Mouse (Mus musculus) c-Kit-positive CD71-positive TER-119-positive erythroid progenitor cells, embryonic 14.5 days (primary cell): ENCODE measurements around the gene Rsph9.

Source experiments
- DNase-seq: peaks from one replicate; pipeline ENCODE4 v3.0.0-alpha.2; 2013; ENCODE audit warnings: low spot score

Rsph9 gene

DNA sequence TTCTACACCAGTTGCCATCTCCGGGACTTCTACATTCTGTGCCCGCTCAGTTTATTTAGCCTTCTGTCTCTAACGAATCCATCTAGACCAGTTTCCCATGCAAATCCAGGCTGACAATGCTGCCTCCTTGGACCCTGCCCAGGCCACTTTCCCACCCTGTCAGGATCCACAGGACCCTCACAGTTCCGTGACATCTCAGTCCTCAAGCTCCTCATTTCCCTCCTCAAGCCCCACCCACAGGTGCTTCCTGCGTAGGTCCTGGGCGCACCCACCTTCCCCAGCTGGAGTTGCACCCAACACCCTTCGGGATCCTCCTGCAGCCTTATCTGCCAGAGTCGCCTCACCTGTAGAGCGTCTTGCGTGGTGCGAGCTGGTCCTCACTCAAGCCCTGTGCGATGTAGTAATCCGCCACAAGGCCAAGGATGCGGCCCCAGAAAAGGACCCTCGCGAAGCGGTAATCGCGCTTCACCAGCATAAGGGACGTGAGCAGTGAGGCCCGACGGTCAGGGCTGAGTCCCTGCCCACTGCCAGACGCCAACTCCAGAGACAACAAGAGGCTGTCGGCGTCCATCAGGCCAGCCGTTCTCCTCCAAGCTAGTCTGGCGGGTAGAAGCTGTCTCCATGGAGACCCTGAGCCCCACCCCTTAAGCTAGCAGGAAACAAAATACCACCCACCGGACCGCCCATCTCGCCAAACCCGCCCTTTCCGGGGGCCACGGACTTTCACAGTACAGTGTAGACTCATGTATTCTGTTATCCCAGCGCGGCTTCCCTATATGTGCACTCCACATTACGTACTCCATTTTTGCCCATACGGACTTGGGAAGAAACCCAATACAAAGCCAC is at the start of gene Rsph9:
Rsph9 (minus strand) TSS at position 639 of the 846 bp plus-strand sequence.
- DNase-seq: peak; percentile 74

GRCm38 (mm10) chr17:46188829-46189228 is 44.8 kb upstream of the Rsph9 start:
- no peak for DNase-seq

- DNase-seq: no peak
Observed at GRCm38 (mm10) chr17:46182273-46182672, 38.3 kb upstream of the Rsph9 start.

DNA sequence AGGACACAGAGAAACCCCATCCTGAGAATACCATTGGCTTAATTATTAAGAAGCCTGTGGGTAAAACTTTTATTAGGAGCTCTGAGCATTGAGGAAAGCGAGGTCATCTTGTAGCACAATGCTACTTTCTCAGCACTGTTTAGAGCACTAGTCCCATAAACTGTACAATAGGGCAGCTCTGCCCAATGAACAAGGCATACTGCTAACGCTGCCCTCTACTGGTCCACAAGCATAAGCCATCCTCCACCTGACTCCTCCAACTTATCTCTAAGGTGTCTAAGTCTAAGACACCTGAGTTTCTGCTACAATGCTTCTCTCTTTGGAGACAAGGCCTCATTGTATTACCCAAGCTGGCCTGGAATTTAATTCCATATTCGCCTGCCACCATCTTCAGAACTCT is 26.5 kb upstream of the Rsph9 start:
- DNase-seq: peak; percentile 49

GRCm38 (mm10) chr17:46168768-46169167 is 24.8 kb upstream of the Rsph9 start:
- DNase-seq: no peak

GRCm38 (mm10) chr17:46168318-46168717 is 24.3 kb upstream of the Rsph9 start:
- DNase-seq: no peak

DNA sequence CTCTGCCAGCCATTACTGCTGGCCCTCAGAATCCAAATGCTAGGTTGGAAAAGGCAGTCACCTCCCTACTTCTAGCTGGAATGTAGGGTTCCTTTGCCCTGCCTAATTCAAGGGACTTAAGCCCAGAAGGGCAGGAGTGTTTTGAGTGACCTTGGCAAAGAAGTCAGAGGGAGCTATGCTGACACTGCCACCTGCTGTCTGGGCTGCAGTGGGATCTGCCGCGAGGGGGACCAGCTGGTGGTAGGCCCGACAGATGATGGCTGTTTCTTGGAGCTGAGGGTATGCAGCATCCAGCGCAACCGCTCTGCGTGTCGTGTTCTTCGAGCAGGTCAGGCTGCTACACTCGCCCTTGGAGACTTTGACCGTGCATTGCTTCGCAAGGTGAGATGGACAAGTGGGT is 23.0 kb upstream of the Rsph9 start:
- DNase-seq: no peak

GRCm38 (mm10) chr17:46166270-46166669 is 22.3 kb upstream of the Rsph9 start:
- DNase-seq: no peak

DNA sequence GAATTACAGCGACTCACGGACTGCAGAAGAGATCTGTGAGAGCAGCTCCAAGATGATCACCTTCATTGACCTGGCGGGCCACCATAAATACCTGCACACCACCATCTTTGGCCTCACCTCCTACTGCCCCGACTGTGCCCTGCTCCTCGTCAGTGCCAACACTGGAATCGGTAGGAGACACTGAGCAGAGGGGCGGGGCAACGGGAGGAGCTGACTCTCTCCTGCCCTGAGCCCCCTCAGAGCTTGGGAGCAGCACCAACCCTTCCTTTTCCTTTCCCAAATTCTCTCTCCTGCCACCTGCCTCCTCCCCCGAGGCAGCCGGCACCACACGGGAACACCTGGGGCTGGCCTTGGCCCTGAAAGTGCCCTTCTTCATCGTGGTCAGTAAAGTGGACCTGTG is 21.4 kb upstream of the Rsph9 start:
- no peak for DNase-seq

- no peak for DNase-seq
Observed at GRCm38 (mm10) chr17:46164791-46165190, 20.8 kb upstream of the Rsph9 start.

GRCm38 (mm10) chr17:46164301-46164700 is 20.3 kb upstream of the Rsph9 start:
- no peak for DNase-seq

DNA sequence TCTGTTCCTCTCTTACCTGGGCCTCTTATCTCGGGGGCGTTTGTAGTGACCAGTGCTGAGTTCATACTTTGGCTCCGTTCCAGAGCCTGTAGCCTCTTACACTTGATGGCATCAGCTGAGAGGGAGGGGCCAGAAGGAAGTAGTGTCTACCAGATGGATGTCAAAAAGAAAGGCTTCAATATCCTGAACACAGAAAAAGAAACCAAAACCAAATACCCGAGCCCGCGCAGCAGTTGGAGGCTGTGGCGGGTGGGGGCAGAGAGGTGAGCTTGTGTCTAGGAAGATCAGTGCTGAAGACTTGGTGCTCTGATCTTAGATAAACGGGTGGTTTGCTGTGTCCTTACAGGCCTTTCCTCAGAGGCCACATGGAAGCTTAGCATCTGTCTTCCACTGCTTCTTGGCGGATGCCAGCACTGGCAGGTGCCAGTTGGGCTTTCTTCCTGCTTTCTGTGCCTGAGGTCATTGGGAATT is 19.0 kb upstream of the Rsph9 start:
- DNase-seq: no peak

DNA sequence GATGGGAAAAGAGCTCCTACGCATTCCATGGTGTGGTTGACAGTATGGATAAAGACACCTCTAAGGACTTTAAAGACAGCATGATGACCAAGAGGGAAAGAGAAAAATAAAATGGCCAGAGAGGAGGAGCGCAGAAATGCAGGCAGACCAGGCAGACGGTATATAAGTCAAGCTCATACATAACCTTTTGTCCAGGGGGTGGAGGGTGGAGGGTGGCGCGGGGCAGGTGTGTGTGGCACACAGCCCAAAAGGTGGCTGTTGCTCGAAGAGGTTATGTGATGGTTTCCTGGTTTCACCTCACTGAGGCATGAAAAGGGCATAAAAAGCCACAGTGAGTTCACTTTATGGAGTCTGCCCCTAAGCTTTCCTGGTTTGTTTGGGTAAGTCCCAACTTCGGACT is 18.5 kb upstream of the Rsph9 start:
- DNase-seq: no peak

GRCm38 (mm10) chr17:46161710-46162109 is 17.7 kb upstream of the Rsph9 start:
- no peak for DNase-seq

DNA sequence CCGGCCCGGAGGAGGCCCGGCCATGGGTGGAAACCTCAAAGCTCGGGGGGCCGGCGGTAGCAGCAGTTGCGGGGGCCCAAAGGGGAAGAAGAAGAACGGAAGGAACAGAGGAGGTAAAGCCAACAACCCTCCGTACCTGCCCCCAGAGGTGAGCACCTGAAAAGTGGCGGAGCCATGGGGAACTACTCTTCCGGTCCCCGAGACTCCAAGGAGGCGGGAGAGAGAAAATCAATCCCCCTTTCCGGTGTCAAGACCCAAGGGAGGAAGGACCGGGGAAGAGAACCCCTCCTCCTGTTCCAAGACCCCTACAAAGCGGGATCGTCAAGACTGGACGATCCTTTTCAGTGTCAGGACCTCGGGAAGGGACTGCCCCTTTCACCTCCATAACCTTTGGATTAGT is 17.2 kb upstream of the Rsph9 start:
- peak; percentile 21 for DNase-seq

- peak; percentile 96 for DNase-seq
Observed at GRCm38 (mm10) chr17:46160686-46161085, 16.7 kb upstream of the Rsph9 start, which contains the start of gene Gtpbp2. Gene Gtpbp2 (plus strand): TSS chr17:46161032.

- DNase-seq: peak; percentile 96
Observed at GRCm38 (mm10) chr17:46160090-46160662, 16.2 kb upstream of the Rsph9 start.

DNA sequence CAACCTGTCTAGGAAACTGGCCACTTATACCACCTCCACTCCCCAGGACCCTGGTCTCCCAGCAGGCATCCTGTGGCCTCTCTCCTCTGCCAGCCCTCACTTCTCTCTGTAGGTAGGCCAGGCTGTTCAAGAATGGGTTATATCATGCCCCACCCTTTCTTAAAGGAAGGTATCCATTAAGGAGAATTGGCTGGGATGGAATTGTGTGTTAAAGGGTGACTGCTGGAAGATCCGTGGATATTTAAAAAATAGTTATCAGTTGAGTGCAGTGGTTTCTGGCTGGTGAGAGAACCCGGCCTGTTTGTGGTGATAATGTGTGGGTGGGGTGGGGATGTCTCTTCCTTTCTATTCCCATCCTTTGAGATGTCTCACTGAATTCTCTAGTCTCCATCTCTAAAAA is 15.2 kb upstream of the Rsph9 start:
- DNase-seq: peak; percentile 77

- no peak for DNase-seq
Observed at GRCm38 (mm10) chr17:46157131-46157530, 13.1 kb upstream of the Rsph9 start.

DNA sequence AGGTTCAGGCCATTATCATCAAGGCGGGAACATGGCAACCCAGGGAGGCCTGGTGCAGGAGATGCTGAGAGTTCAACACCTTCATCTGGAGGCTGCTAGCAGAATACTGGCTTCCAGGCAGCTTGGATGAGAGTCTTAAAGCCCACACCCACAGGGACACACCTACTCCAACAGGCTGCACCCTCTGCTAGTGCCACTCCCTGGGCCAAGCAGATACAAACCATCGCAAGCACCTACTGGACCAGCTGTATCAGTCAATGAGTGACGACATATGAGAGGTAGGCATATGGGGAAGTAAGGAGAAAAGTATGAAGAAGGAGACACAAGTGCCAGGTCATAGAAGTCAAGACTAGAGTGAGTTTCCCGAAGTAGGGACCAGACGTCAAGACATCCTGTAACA is 12.7 kb upstream of the Rsph9 start:
- DNase-seq: peak; percentile 63

- DNase-seq: no peak
Observed at GRCm38 (mm10) chr17:46154336-46154735, 10.3 kb upstream of the Rsph9 start.

DNA sequence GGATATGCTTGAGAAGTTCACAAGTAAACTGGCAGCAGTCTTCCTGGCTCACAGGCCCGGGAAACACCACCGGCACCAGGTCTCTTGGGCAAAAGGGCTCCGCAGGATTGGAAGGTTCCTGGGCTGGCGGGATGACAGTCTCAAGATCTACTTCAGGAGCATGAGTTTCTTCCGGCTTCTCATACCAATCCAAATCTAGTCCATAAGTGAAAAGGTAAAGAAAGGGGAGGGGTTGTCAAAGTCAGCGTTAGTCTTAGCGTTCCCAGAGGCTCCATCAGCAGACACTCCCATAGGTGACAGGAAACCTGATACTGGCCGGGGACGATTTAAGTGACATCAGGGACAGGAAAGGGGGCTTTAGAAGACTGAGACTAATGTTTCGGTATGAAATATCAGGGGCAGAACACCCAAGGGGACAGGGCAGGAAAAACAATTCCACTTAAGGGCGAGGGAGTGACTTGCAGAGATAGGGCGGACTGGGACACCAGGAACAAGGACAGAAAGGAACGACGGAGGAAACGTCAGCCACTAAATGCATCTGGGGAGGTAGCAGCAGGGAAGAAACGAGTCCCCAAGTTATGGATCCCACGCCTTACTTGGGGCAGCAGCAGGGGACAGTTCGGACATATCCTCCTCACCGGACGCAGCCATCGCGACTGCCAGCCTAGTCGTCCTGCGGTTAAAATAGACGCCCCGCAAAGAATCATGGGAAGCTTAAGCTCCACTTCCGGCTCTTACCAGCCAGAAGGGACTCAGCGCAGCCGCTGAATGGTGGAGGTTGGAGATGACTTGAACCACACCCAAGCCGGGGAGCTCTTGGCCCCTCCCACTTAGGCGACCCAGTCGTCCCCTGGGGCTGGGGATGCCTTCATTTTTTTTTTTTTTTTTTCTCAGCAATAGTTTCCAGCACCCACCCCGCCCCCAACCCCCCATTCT is 9.1 kb upstream of the Rsph9 start, which contains the start of gene Mad2l1bp:
Mad2l1bp (minus strand) TSS at position 707 of the 936 bp plus-strand sequence.
- peak; percentile 93 for DNase-seq
